Comparison of ENCODE assay signal across 20 mouse cellular contexts in genomic region chr19:24216771-24217170, GRCm38 (mm10). TPM values are rescaled to one million over a fixed set of nuclear protein-coding genes. Genes with fewer than 3 reads are reported as not detected.
DNase-seq lines count a peak whose midpoint lies in the region; ATAC-seq and TF ChIP-seq lines count a peak whose summit lies in the region.
"Had no signal": no experiment of that assay in that cellular context is flagged by ENCODE, and none has a peak within 500 bp of the region (broad histone marks: within the 10 kb centered on the region; RNA-seq: fewer than 3 reads in every experiment).

No protein-coding gene starts in this region.

- H3K27me3 ChIP-seq in forebrain, embryonic 11.5 days (ENCODE audit: control insufficient read depth, insufficient read depth, low read length): no peaks in the 10 kb centered on the region
- no peaks in the 10 kb centered on the region for H3K27me3 ChIP-seq in forebrain, embryonic 15.5 days
- H3K27me3 ChIP-seq in hindbrain, embryonic 16.5 days (replicated peaks; ENCODE audit: control insufficient read depth, insufficient read depth, low read length): 0 out of 2 replicates have a peak, but pooled peaks cover 2% of the 10 kb centered on the region
- peaks cover 10% of the 10 kb centered on the region for H3K27me3 ChIP-seq in hindbrain, embryonic 10.5 days (ENCODE audit: insufficient read depth, poor library complexity, severe bottlenecking)
- H3K27me3 ChIP-seq: embryonic facial prominence, embryonic 13.5 days; heart, embryonic 13.5 days; hindbrain, embryonic 13.5 days had no signal

- 77% methylated on average over 9 of the region's 9 CpGs for WGBS in forebrain, embryonic 11.5 days
- WGBS in forebrain, embryonic 15.5 days: 61% methylated on average over 9 of the region's 9 CpGs
- 67% methylated on average over 9 of the region's 9 CpGs for WGBS in hindbrain, embryonic 16.5 days
- WGBS in hindbrain, embryonic 10.5 days: 79% methylated on average over 9 of the region's 9 CpGs

- no peak overlapping the region for H3K4me3 ChIP-seq in forebrain, embryonic 11.5 days (ENCODE audit: low read depth, low read length)
- no peak overlapping the region for H3K4me3 ChIP-seq in forebrain, embryonic 15.5 days
- no peak overlapping the region for H3K4me3 ChIP-seq in hindbrain, embryonic 16.5 days (ENCODE audit: low read length)
- no peak overlapping the region for H3K4me3 ChIP-seq in hindbrain, embryonic 10.5 days
- H3K4me3 ChIP-seq: embryonic facial prominence, embryonic 13.5 days; heart, embryonic 13.5 days; hindbrain, embryonic 13.5 days had no signal

- no peak for TF ChIP-seq CTCF in brain, embryonic 14.5 days (IDR thresholded peaks at IDR 0.05; ENCODE audit: borderline replicate concordance, extremely low read depth, insufficient read depth, insufficient read length)

- H3K27ac ChIP-seq in forebrain, embryonic 11.5 days (ENCODE audit: low read depth, low read length): no peak overlapping the region
- no peak overlapping the region for H3K27ac ChIP-seq in forebrain, embryonic 15.5 days (replicated peaks)
- H3K27ac ChIP-seq in hindbrain, embryonic 16.5 days (ENCODE audit: low read depth, low read length): no peak overlapping the region
- H3K27ac ChIP-seq in hindbrain, embryonic 10.5 days: no peak overlapping the region
- H3K27ac ChIP-seq: embryonic facial prominence, embryonic 13.5 days; heart, embryonic 13.5 days; hindbrain, embryonic 13.5 days had no signal

- no peak overlapping the region for H3K9ac ChIP-seq in forebrain, embryonic 11.5 days (ENCODE audit: low read length)
- H3K9ac ChIP-seq in forebrain, embryonic 15.5 days (replicated peaks): no peak overlapping the region
- H3K9ac ChIP-seq in hindbrain, embryonic 16.5 days (ENCODE audit: low read depth, low read length): no peak overlapping the region
- H3K9ac ChIP-seq: embryonic facial prominence, embryonic 13.5 days; heart, embryonic 13.5 days; hindbrain, embryonic 13.5 days had no signal

- no peaks in the 10 kb centered on the region for H3K36me3 ChIP-seq in forebrain, embryonic 11.5 days (ENCODE audit: control insufficient read depth, insufficient read depth, low read length)
- H3K36me3 ChIP-seq in forebrain, embryonic 15.5 days: no peaks in the 10 kb centered on the region
- no peaks in the 10 kb centered on the region for H3K36me3 ChIP-seq in hindbrain, embryonic 16.5 days (ENCODE audit: control insufficient read depth, insufficient read depth, low read length)
- H3K36me3 ChIP-seq in hindbrain, embryonic 10.5 days: no peaks in the 10 kb centered on the region
- H3K36me3 ChIP-seq: embryonic facial prominence, embryonic 13.5 days; heart, embryonic 13.5 days; hindbrain, embryonic 13.5 days had no signal

- ATAC-seq in forebrain, embryonic 11.5 days (replicated peaks; ENCODE audit: low FRiP score): no peak
- ATAC-seq in forebrain, embryonic 15.5 days (replicated peaks): no peak
- ATAC-seq in hindbrain, embryonic 16.5 days: peak; percentile 60; the same call in 1 of the 2 replicates
- ATAC-seq: CD4-positive, CD25-positive, alpha-beta regulatory T cell, adult 4 months had no signal

- H3K4me2 ChIP-seq in forebrain, embryonic 11.5 days (ENCODE audit: low read depth, low read length, severe bottlenecking): peak overlapping the region; percentile 2; the same call in 1 of the 2 replicates
- H3K4me2 ChIP-seq in forebrain, embryonic 15.5 days (replicated peaks): no peak overlapping the region
- H3K4me2 ChIP-seq in hindbrain, embryonic 16.5 days (ENCODE audit: low read length): no peak overlapping the region
- H3K4me2 ChIP-seq: embryonic facial prominence, embryonic 13.5 days; heart, embryonic 13.5 days; hindbrain, embryonic 13.5 days had no signal

- DNase-seq in forebrain, embryonic 11.5 days (ENCODE audit: low spot score): no peak
- no peak for DNase-seq in hindbrain, embryonic 10.5 days (ENCODE audit: low spot score)
- peak; percentile 43 for DNase-seq in retina, postnatal 1 day
- no peak for DNase-seq in retina, embryonic 14.5 days (ENCODE audit: low spot score)
- DNase-seq in brain, embryonic 14.5 days (ENCODE audit: low read depth): peak; percentile 76
- no peak for DNase-seq in kidney, adult 18-20 months
- DNase-seq: adrenal gland, postnatal 10 days; B cell, adult 2 months; cerebellum, adult 18-20 months; cerebellum, adult 9-11 months; cerebellum, postnatal 36 days; gastrocnemius, postnatal 36 days; heart, adult 11 months; heart, postnatal 36 days had no signal

- no peaks in the 10 kb centered on the region; the same call in 1 of the 2 replicates for H3K4me1 ChIP-seq in forebrain, embryonic 11.5 days (replicated peaks; ENCODE audit: control insufficient read depth, insufficient read depth, low read length)
- H3K4me1 ChIP-seq in forebrain, embryonic 15.5 days: no peaks in the 10 kb centered on the region; the same call in 1 of the 2 replicates
- no peaks in the 10 kb centered on the region for H3K4me1 ChIP-seq in hindbrain, embryonic 16.5 days (ENCODE audit: control insufficient read depth, insufficient read depth, low read depth, low read length)
- H3K4me1 ChIP-seq in hindbrain, embryonic 10.5 days (replicated peaks): peaks cover 40% of the 10 kb centered on the region
- H3K4me1 ChIP-seq: hindbrain, embryonic 13.5 days had no signal

- no peak for TF ChIP-seq POLR2A in brain, embryonic 14.5 days (IDR thresholded peaks at IDR 0.05; ENCODE audit: borderline replicate concordance, extremely low read depth, insufficient read depth, insufficient read length, poor library complexity, severe bottlenecking)

- no peaks in the 10 kb centered on the region for H3K9me3 ChIP-seq in forebrain, embryonic 11.5 days (ENCODE audit: control insufficient read depth, low read length)
- H3K9me3 ChIP-seq in forebrain, embryonic 15.5 days: no peaks in the 10 kb centered on the region
- H3K9me3 ChIP-seq in hindbrain, embryonic 16.5 days (ENCODE audit: control insufficient read depth, low read length): no peaks in the 10 kb centered on the region
- H3K9me3 ChIP-seq in hindbrain, embryonic 10.5 days: no peaks in the 10 kb centered on the region
- H3K9me3 ChIP-seq: embryonic facial prominence, embryonic 13.5 days; heart, embryonic 13.5 days; hindbrain, embryonic 13.5 days had no signal

RNA-seq across cellular contexts. Expression of gene Tjp2, which starts 8.1 kb away (rescaled TPM):
- 32.1 and 36.9 TPM in 2 replicates for polyA plus RNA-seq in forebrain, embryonic 11.5 days (2014; fragmentation: Nextera tagmentation; extraction: Ambion mirVana)
- polyA plus RNA-seq in forebrain, embryonic 15.5 days (2015; fragmentation: Nextera tagmentation; extraction: Ambion mirVana): 11.9 and 13.9 TPM in 2 replicates
- polyA plus RNA-seq in hindbrain, embryonic 16.5 days (2015; fragmentation: Nextera tagmentation; extraction: Ambion mirVana): 10.1 and 12.6 TPM in 2 replicates
- polyA plus RNA-seq in hindbrain, embryonic 10.5 days (2016; fragmentation: Nextera tagmentation; extraction: Ambion mirVana): 26.7 and 30.0 TPM in 2 replicates
- 10.5 and 12.9 TPM in 2 replicates for polyA plus RNA-seq in brain, embryonic 14.5 days (2012; rRNA removed)

Comparison
In these comparisons a context has a peak if more than half of its experiments do, and no peak if none do; other contexts are left out.
1. DNase-seq: peak in retina, postnatal 1 day (single experiment) and brain, embryonic 14.5 days (single experiment); none in forebrain, embryonic 11.5 days (single experiment), hindbrain, embryonic 10.5 days (single experiment), retina, embryonic 14.5 days (single experiment) and kidney, adult 18-20 months (single experiment).